Mouse (Mus musculus) forebrain, embryonic 12.5 days (tissue): Measurements from ENCODE around the gene Parg. TPM values are rescaled to one million over a fixed set of nuclear protein-coding genes. Genes with fewer than 3 reads are reported as not detected.

Experiments used
- ATAC-seq: fragments of 200-750 bp; cut with Nextera tagmentation; 2 replicates; pipeline ENCODE4 v1.8.0; 2017; ENCODE audit warnings: moderate TSS enrichment; ENCODE audit not compliant: low FRiP score
- H3K27ac ChIP-seq: fragments of 300-500 bp; sonication (generic); 2 replicates; pipeline ENCODE4 v1.5.1; 2016; ENCODE audit warnings: mild to moderate bottlenecking
- H3K27me3 ChIP-seq: fragments of 300-500 bp; sonication (generic); 2 replicates; pipeline ENCODE4 v1.6.1; 2016; ENCODE audit warnings: mild to moderate bottlenecking
- H3K36me3 ChIP-seq: fragments of 300-500 bp; sonication (generic); replicated peaks from 2 replicates; pipeline ENCODE4 v1.6.1; 2016; ENCODE audit warnings: mild to moderate bottlenecking
- H3K4me1 ChIP-seq: fragments of 300-500 bp; sonication (generic); 2 replicates; pipeline ENCODE4 v1.6.1; 2016
- H3K4me2 ChIP-seq: fragments of 300-500 bp; sonication (generic); 2 replicates; pipeline ENCODE4 v1.6.1; 2016; ENCODE audit warnings: mild to moderate bottlenecking, moderate library complexity
- H3K4me3 ChIP-seq: fragments of 300-500 bp; sonication (generic); replicated peaks from 2 replicates; pipeline ENCODE4 v1.5.1; 2016; ENCODE audit warnings: mild to moderate bottlenecking
- H3K9ac ChIP-seq: fragments of 300-500 bp; sonication (generic); 2 replicates; pipeline ENCODE4 v1.6.1; 2016; ENCODE audit warnings: mild to moderate bottlenecking
- H3K9me3 ChIP-seq: fragments of 300-500 bp; sonication (generic); 2 replicates; pipeline ENCODE4 v1.6.1; 2016
- WGBS: fragments of 180-500 bp; shearing (Covaris S2); methylation state at CpG from one replicate; pipeline ENCODE4 v1.1.7; 2016; 5-methylcytosine and 5-hydroxymethylcytosine counted together
- polyA plus RNA-seq: library from polyadenylated mRNA; unstranded; fragments of >200 nt; fragmentation: Nextera tagmentation; extraction: Ambion mirVana; gene quantifications from 2 replicates; pipeline ENCODE4 v1.2.1, GENCODE M21; 2016

The Parg gene
- polyA plus RNA-seq: 55.3 and 60.3 TPM in 2 replicates

DNA sequence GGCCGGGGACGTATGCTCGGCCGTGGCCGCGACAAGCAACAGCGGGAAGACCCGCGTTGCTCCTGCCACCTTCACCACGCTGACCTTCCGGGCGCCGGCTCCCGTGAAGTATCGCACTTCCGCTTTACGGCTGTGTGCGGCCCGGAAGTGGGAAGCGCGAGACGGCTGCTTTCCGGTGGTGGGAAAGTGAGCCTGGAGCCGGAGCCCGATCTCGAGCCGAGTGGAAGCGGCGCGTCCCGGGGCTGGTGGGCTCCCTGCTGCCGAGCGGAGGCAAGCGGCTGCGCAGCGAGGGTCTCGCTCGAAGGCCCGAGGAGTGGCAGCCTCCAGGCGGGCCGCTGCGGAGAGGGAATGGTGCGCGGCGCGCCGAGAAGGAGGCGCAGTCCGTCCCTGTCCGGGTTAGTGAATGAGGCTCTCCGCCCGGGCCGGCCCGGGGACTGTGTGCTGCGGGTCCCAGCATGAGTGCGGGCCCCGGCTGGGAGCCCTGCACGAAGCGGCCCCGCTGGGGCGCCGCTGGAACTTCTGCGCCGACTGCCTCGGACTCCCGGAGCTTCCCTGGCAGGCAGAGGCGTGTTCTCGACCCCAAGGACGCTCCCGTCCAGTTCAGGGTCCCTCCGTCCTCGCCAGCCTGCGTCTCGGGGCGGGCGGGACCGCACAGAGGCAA is at the start of gene Parg, which contains the start of gene Timm23:
Gene Parg, plus strand, starts transcription at position 159 of the 661 bp plus-strand sequence.
Gene Timm23, minus strand, starts transcription at position 108 of the 661 bp plus-strand sequence.
- Histone ChIP-seq H3K4me1 (peaks cover 27% of the 10 kb centered on the region), H3K9me3 (0 out of 2 replicates have a peak, but pooled peaks cover 5% of the 10 kb centered on the region), H3K27ac (peak within 1 kb of the TSS; percentile 74), H3K9ac (peak within 1 kb of the TSS; percentile 89), H3K27me3 (no peaks in the 10 kb centered on the region), H3K4me3 (peak within 1 kb of the TSS; percentile 96), H3K36me3 (peaks cover 28% of the 10 kb centered on the region), H3K4me2 (peak within 1 kb of the TSS; percentile 93)
- 0% methylated on average over 76 of the region's 77 CpGs for WGBS
- peak; percentile 95 for ATAC-seq

DNA sequence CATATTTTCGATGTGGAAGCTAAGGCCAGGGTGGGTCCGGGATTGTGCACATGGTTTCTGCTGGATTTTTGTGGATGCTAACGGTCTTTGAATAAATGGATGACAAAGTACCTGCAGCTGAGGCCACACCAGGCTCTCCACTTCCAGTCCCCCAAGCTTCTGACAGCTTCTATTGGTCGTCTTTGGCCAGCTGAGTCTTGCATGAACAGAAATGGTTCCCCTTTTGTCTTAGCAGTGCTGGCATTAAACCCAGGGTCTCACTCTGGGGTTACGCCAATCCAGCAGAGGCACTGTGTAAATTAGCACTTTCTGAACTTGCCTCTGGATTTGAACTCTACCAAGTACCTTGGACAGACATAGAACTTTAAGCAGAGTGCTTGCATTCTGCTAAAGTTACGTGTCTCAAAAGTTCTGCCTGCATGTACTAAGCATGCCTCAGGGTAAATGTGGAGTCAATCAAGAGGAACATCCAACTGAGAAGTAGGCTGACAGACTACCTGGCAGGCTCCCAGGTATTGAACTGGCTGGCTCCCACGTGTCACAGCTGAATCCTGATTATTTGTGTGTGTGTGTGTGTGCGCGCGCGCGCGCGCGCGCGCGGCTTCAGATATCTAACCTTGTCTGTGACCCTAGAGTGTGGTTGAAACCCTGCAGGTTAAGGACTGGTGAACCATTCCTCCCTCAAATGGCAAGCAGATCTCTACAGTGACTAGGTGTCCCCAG is 49.3 kb upstream of the Parg start:
- no peaks in the 10 kb centered on the region for H3K4me1 ChIP-seq
- no peak for ATAC-seq
- no peaks in the 10 kb centered on the region for H3K27me3 ChIP-seq
- peaks cover 8% of the 10 kb centered on the region for H3K9me3 ChIP-seq
- H3K27ac ChIP-seq: no peak overlapping the region
- WGBS: 93% methylated on average over 18 of the region's 18 CpGs
- H3K4me2 ChIP-seq: no peak overlapping the region
- no peak overlapping the region for H3K4me3 ChIP-seq
- H3K9ac ChIP-seq: no peak overlapping the region
- H3K36me3 ChIP-seq: no peaks in the 10 kb centered on the region

DNA sequence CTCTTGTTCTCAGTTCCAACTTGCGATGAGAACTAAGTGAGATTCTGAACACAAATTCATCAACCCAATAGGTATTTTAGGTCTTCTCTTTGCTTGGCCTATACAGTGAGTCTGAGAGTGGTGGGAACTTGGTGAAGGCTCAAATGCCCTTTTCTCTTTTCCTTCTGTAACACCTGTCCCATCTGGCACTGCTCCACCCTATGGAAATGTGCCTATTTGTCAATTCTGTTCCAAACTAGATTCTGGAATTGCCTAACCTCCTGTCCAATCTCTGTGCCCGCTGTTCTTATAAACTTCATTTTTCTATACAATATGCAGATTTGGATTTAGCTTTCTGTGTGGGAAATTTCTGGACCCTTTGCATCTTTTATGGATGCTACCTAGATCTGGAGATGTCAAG is 48.6 kb upstream of the Parg start:
- Histone ChIP-seq H3K4me2 (no peak overlapping the region), H3K9ac (no peak overlapping the region), H3K4me1 (no peaks in the 10 kb centered on the region), H3K27ac (no peak overlapping the region), H3K27me3 (no peaks in the 10 kb centered on the region), H3K9me3 (peaks cover 3% of the 10 kb centered on the region; the same call in 1 of the 2 replicates), H3K4me3 (no peak overlapping the region), H3K36me3 (no peaks in the 10 kb centered on the region)
- 94% methylated on average over 2 of the region's 2 CpGs for WGBS
- ATAC-seq: no peak

DNA sequence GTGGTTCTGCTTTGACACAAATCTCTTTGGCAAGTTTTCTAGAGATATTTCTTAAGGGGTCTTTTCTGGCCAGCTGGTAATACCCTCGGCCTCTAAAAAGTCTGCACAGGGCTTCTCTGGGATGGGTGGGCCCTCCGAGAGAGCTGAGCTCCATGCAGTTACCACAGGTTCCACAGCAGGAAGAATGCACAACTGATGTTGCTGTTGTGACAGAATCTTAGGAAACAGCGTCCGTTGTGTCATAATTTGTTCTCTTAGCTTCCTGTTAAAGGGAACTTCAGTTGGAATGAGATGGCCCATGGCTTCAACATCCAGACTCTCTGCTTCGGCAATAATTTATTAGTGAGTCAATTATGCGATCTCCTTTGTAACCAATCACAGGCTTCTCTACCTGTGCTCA is 47.0 kb upstream of the Parg start:
- H3K27me3 ChIP-seq: no peaks in the 10 kb centered on the region
- H3K4me3 ChIP-seq: no peak overlapping the region
- H3K27ac ChIP-seq: no peak overlapping the region
- peaks cover 7% of the 10 kb centered on the region for H3K4me1 ChIP-seq
- no peak overlapping the region for H3K9ac ChIP-seq
- H3K9me3 ChIP-seq: no peaks in the 10 kb centered on the region
- ATAC-seq: no peak
- no peak overlapping the region for H3K4me2 ChIP-seq
- H3K36me3 ChIP-seq: no peaks in the 10 kb centered on the region
- 92% methylated on average over 6 of the region's 6 CpGs for WGBS

DNA sequence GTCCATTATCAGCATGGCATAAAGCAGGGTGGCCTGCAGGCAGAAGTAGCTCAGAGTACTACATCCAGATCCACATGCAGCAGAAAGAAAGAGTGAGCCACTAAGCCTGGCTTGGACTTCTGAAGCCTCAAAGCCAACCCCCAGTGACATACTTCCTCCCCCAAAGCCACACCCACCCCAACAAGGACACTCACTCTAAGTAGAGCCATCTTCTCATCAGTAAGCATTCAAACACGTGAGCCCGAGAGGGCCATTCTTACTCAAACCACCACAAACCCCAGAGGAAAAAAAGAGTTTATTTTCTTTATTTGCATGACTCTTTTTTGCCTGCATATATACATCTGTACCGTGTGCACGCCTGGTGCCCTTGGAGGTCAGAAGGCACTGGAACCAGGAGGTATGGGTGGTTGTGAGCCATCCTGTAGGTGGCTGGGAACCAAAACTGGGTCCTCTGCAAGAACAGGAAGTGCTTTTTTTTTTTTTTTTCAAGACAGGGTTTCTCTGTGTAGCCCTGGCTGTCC is 42.5 kb upstream of the Parg start:
- Histone ChIP-seq H3K36me3 (no peaks in the 10 kb centered on the region), H3K4me2 (peak overlapping the region; percentile 91), H3K4me3 (peak overlapping the region; percentile 87), H3K4me1 (peaks cover 21% of the 10 kb centered on the region), H3K27me3 (no peaks in the 10 kb centered on the region), H3K9me3 (no peaks in the 10 kb centered on the region), H3K27ac (peak overlapping the region; percentile 46; the same call in 1 of the 2 replicates), H3K9ac (peak overlapping the region; percentile 95)
- WGBS: 34% methylated on average over 4 of the region's 4 CpGs
- peak; percentile 45; the same call in 1 of the 2 replicates for ATAC-seq

DNA sequence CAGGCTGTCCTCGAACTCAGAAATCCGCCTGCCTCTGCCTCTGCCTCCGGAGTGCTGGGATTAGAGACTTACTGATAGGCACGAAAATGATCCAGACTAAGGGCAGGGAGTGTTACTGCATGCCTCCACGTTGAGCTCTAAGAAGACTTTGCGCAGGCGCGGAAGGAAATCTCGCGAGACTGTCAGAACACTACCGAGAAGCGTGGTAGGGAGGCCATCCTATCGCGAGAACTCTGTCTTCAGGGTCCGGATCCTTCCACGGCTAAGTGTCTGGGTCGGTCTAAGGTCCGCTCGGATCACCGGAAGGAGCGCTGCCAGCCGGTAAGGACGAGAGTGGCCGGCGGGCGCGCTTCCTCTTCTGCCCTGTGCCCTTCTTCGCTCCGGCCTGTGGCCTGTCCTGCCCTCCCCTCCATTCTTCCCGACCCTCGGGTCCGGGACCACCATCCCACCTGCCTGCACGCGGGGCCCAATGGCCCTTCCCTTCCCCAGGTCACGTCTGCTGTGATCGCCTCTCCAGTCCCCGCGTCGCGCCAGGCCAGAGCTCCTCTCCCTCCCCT is 42.0 kb upstream of the Parg start, which contains the start of gene Ncoa4:
Gene Ncoa4, plus strand, starts transcription at position 176 of the 557 bp plus-strand sequence.
- H3K4me1 ChIP-seq: peaks cover 21% of the 10 kb centered on the region
- peak within 1 kb of the TSS; percentile 79 for H3K27ac ChIP-seq
- no peaks in the 10 kb centered on the region for H3K36me3 ChIP-seq
- H3K27me3 ChIP-seq: no peaks in the 10 kb centered on the region
- H3K9me3 ChIP-seq: no peaks in the 10 kb centered on the region
- peak within 1 kb of the TSS; percentile 91 for H3K4me2 ChIP-seq
- peak; percentile 98 for ATAC-seq
- under 1% methylated on average over 40 of the region's 40 CpGs for WGBS
- H3K9ac ChIP-seq: peak within 1 kb of the TSS; percentile 95
- peak within 1 kb of the TSS; percentile 87 for H3K4me3 ChIP-seq

DNA sequence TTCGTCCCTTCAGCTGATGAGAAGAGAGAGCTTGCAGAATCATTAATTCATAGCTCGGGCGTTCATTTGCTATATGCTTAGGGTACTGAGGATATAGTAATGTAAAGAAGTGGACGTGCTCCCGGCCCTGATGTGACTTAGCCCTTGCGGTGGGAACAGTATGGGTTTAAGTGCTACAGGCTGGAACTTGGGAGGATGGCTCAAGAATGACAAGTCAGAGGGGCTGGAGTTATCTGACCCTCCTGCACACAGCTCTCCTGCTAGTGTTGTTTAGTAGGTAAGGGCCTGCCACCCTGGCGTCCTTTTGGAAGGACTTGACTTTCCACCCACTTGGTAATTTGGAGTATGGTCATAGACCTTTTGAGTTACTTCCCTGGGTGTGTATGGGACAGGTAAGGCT is 41.2 kb upstream of the Parg start:
- H3K4me1 ChIP-seq: peaks cover 27% of the 10 kb centered on the region
- H3K27ac ChIP-seq: no peak overlapping the region
- H3K9ac ChIP-seq: peak overlapping the region; percentile 95
- H3K27me3 ChIP-seq: no peaks in the 10 kb centered on the region
- no peaks in the 10 kb centered on the region for H3K9me3 ChIP-seq
- ATAC-seq: no peak
- H3K4me3 ChIP-seq: peak overlapping the region; percentile 87
- peak overlapping the region; percentile 91 for H3K4me2 ChIP-seq
- H3K36me3 ChIP-seq: no peaks in the 10 kb centered on the region
- WGBS: 42% methylated on average over 7 of the region's 7 CpGs

DNA sequence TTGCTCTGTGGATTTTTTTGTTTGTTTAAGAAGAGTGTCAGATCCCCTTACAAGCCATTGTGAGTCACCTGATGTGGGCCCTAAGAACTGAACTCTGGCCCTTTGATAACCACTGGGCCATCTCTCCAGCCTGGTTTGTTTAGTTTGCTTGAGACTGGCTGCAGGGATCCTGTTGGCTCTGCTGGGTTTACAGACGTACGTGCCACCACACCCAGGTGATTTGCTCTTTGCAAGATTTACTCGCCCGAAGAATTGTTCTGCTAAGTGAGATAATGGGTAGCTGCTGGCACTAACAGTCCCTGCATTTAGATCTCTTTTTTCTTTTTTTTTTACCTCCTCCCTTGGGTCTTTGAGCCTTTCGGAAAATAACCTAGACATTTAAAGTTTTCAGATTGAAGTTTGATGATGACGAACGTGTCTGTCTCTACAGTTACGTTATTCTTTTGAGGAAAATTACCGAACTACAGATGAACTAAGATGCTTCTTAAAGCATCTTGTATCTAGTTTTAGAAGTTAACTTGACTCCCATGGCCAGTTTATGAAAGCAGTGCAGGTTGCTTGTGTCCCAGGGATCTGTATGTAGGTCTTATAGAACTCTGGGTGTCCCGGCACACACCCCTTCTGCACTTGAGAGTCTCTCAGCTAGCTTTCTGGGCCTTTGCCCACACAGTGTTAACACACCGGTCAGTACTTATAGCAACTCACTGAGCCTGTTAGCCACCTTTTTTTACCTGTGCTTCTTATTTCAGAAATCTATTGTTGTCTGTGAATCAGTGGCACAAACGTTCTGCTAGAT is 40.5 kb upstream of the Parg start:
- peak overlapping the region; percentile 87; the same call in 1 of the 2 replicates for H3K4me3 ChIP-seq
- no peaks in the 10 kb centered on the region for H3K9me3 ChIP-seq
- no peaks in the 10 kb centered on the region for H3K27me3 ChIP-seq
- H3K4me1 ChIP-seq: peaks cover 30% of the 10 kb centered on the region
- H3K36me3 ChIP-seq: no peaks in the 10 kb centered on the region
- H3K9ac ChIP-seq: peak overlapping the region; percentile 95; the same call in 1 of the 2 replicates
- WGBS: 91% methylated on average over 12 of the region's 12 CpGs
- peak overlapping the region; percentile 91 for H3K4me2 ChIP-seq
- ATAC-seq: no peak
- H3K27ac ChIP-seq: no peak overlapping the region

DNA sequence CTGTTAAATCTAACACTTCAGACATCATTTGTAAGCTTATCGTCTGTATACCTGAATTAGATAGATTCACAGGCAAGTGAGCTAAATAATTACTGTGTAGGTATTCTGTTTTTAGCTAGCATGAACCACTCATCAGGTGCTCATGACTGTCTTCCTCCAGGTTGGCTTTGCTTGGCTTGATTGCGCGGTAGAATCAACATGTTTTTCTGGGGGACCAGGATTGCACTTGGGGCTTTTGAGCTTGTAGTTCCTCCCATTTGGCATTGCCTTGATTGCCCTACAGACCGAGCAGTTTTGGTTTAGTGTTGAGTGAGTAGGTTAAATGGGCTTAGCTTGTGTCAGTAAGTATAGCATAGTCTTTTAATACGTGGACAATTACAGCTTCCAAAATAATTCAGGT is 39.5 kb upstream of the Parg start:
- no peak overlapping the region for H3K4me2 ChIP-seq

DNA sequence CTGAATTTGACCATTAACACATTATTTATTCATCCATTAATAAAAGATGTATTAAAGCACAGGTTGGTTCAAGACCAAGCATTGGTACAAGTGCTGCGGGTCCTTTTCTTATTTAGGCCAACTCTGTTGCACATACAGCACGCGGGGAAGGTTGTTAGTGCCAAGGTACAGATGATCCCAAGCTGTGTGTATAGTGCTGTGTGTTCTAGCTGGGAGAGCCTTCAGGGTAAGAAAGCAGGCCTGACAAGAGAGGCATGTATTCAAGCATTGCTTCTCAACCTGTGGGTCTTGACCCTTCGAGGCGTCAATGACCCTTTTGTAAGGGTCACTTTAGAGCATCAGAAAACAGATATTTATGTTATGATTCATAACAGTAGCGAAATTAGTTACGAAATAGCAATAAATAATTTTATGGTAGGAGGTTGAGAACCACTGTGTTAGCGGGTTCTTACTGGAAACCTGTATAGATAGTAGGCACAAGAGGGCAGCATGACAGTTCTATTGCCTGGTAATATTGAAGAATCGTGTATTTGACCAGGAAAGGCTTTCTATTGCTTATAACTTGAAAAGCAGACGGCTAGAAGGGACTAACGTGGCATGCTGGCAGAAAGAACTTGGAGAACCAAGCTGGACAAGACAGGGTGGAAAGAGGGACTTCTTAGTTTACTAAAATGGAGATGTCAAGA is 38.4 kb upstream of the Parg start:
- Histone ChIP-seq H3K9me3 (no peaks in the 10 kb centered on the region), H3K27me3 (no peaks in the 10 kb centered on the region), H3K4me2 (no peak overlapping the region), H3K36me3 (no peaks in the 10 kb centered on the region), H3K4me1 (peaks cover 31% of the 10 kb centered on the region), H3K9ac (no peak overlapping the region), H3K27ac (no peak overlapping the region), H3K4me3 (no peak overlapping the region)
- WGBS: 91% methylated on average over 11 of the region's 11 CpGs
- no peak for ATAC-seq

More for the DNA sequence above, 39.5 kb upstream of the Parg start:
- Histone ChIP-seq H3K4me3 (no peak overlapping the region), H3K4me1 (peaks cover 30% of the 10 kb centered on the region), H3K27me3 (no peaks in the 10 kb centered on the region), H3K9ac (no peak overlapping the region), H3K27ac (no peak overlapping the region), H3K36me3 (no peaks in the 10 kb centered on the region), H3K9me3 (no peaks in the 10 kb centered on the region)
- no peak for ATAC-seq
- 97% methylated on average over 5 of the region's 5 CpGs for WGBS
